Mouse (Mus musculus) kidney, postnatal 25 days (tissue): Measurements from ENCODE around the gene Rnf185.

Experiments
- DNase-seq, 2 experiments: peaks; one replicate each; pipeline ENCODE4 v3.0.0; 2021; ENCODE audit warnings: mixed read lengths in 2 of 2

Gene Rnf185

DNA sequence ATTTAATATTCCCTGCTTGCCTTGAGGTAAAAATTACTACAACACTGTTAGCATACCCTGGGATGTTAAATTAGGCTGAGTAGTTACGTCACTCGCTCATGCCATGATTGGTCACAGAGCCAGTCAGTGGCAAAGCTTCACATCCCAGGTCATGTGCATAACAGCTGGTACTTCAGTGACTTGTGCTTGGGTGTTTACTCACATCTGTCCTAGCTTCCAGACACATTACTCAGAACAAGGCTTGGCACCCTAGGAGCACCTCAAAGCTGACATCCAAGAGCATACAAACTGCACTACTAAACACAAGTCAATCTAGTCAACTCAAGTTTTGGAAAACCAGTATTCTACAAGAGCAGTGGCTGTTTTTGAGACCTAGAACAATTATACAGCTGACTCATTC lies 9.1 kb downstream of the Rnf185 start:
- no peak for DNase-seq

DNA sequence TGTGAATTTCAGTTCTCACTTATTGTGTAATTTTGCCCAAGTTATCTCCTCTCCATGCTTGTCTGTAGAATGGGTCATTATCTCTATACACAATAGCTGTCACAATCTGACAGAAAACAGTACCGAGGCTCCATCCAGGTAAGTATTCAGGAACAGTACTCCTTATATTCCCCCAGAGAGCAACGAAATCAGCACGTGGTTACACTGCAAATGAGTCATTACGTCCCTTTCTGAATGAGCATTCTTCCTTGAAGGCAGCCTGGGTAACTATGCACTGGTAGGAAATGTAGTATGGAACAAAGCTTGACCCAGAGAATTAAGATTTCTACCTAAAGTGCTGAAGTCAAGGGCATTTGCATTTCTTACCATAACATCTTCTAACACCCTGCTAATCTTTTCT lies 9.5 kb downstream of the Rnf185 start:
- no peak for DNase-seq

DNA sequence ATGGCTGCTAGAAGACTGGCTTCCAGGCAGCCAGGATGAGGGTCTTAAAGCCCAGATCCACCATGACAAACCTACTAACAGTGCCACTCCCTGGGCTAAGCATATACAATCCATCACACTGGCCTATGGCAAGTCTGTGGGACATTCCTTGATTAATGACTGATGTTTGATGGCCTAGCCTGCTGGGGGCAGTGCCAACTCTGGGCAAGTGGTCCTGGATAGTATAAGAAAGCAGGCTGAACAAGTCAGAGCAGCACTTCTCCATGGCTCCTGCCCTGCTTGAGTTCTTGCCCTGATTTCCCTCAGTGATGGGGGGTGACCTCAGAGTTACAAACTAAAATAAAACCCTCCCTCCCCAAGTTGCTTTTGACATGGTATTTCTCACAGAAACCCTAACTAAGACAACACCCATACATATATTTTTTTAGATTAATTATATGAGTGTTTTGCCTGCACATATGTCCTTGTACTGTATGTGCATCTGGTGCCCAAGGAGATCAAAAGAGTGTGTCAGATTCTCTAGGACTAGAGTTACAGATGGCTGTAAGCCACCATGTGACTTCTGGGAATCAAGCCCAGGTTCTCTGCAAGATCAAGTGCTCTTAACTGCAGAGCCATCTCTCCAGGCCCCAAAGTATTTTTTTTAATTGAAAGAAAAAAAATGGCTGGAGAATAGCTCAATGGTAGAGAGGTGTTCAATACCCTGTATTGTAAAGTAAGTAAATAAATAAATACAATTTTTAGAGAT lies 10.3 kb downstream of the Rnf185 start:
- peak; percentile 58 to 63 for DNase-seq

DNA sequence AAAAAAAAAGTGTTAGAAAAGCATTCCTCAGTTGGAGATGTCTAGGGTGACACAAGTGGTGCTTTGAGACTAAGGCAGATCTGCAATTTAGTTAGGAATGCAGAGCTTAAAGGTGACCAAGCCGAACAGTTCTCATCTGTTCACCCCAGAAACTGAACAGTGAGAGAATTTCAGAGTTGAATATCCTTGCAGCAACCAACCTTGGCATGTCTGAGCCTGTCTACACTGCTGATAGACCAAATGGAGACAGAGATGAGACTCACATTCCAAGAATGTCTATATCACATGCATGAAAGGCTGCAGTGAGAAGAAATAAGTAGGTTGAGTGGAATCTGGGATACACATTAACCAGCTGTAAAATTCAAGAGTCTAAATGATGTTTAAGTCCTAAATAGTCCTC lies 14.5 kb downstream of the Rnf185 start:
- no peak for DNase-seq

DNA sequence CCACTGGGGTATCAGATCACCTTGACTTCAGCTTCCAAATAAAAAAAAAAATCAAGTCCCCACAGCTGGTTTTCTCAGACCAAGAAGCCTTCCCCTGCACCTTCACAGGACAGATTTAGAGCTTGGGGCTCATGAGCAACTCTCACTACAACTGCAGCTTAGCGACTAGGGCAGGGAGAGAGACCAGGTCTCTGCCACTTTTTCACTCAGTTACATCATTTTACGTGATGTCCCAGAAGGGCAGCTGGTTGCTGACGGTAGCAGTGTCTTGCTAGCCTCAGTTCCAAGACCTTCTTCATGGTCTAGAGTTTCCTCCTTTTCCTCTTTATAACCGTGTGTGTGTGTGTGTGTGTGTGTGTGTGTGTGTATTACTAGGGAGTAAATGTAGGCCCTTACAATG lies 18.4 kb downstream of the Rnf185 start:
- no peak for DNase-seq

DNA sequence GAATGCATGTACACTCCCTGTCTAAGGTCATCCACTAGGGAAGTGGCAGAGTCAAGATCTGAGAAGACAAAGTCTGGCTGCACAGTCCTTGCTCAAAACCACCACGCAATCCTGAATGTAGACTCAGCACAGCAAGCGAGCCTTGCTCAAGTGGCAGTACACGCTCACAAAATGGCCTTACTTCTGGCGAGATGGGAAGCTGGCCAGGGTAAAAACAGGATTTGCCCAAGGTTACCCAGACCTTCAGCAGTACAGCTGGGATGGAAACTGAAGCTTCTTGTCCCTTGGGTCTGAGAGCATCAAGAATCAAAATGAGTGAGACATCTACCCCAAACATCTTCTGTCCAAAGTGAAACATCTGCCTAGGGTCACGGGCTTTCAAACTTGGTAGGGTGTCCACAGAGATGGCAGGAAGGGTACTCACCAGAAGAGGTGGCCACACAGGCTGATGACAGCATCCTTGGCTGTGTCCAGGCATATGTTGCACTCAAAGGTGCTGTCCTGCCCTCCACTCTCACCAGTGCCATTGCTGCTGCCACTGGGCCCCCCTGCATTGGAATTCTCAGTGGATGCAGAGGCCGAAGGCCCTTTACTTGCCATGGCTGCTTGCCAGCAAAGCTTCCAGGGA lies 20.1 kb downstream of the Rnf185 start:
- DNase-seq, result no peak

DNA sequence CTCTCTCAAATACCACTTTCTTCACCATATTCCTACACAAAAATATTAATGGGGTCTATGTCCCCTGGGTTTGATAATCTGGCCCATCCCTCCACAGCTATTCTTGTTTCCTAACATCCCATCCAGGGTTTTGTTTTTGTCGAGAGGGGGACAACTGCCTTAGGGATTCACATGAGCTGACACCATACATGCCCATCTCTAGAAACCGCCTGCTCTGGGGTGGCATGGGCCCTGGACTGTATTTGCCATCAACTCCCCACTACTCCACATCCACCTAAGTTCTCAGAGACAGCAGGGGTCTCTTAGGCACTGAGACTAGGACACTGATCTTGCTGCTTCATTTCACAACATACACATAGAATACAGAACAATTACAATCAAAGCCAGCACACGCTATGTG lies 20.6 kb downstream of the Rnf185 start:
- no peak for DNase-seq

DNA sequence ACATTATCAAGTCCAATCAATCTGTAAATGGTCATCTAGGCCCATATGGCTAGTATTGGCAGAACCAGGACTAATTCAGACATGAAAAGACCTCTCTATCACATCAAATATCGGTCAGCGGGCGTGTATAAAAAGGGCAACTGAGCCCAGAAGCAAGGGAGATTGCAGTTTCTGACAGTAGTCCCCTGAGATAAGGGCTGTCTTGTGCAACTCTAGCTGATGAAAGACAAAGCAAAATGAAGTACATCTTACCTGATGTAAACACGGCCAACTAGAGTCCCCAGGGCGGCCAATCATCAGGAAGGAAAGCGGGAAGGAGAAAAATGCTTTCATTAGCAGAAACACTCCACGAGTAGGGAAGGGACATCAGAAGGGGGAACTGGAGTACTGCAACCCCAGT lies 23.5 kb downstream of the Rnf185 start:
- no peak for DNase-seq

DNA sequence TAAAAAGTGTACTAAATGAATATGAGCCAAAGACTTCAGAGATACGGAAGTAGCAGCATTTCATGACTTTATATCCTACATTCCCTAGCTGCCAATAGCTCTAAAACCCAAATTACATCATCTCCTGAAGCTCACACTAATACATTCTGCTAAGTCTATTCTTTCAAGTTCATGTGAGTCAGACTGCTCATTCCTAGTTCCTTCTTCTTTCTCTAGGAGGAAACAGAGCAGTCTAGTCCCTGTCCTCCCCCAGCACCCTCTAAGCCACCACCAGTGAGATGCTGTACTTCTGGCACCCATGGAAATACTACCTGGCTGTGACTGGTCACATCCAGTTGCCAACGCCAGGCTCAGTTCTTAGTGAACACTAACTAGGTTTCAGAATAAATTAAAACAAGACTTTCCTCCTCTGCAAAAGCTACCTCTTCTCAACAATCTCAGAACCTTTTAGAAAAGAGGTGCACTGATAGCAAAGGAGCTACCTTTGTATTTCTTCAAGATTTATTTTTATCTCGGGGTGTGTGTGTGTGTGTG lies 24.4 kb downstream of the Rnf185 start:
- peak; percentile 46 to 73 for DNase-seq

DNA sequence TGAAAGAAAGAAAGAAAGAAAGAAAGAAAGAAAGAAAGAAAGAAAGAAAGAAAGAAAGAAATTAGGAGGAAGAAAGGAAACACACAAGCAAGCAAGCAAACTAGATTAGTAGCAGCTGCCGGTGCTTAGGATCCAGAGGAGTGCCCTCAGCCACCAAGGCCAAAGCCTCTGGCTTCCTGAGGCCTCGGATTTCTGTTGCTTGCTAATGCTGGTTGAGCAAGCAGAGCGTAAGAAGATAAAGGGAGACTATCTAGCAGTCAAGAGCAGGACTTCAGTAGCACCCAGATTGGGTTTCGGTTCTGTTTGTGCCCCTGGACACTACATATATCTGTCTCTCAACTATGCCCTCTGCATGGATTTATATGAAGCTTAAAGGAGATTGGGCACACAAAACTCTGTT lies 29.9 kb downstream of the Rnf185 start:
- DNase-seq, result no peak

DNA sequence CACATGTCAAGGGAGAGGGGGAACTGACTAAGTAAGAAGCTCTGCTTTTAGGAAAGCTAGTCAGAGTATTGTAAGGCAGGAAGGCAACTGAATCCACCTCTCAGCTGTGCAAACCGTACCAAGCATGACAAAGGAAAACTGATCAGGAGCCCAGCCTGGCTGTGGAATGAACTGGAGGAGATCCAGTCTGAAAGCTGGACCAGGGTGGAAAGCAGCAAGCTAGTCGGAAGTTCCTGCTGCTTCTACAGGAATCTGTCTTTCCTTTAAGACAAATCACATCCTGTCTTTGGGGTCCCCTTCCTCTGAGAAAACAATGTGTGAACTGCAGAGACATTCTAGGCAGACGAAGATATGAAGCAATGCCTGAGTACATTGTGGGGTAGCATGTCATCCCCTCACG lies 33.4 kb downstream of the Rnf185 start:
- peak; percentile 43 to 61 for DNase-seq

DNA sequence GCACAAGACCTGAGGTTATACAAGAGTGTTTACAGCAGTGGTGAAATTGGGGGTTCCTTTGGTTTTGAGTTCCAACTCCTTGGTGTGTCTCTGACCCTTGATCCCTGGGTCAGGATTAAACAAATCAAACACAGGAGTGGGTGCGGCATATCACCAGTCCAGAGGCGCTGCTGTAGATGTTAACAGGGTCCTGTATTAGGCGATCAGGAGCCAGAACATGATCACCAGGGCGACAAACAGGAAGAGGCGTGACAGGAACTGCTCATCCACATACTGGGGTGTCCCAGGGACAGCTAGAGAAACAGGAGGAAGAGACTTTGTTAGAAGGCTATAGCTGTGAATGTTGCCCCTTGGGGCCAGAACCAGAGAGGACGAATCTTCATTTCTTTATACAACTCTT lies 34.4 kb downstream of the Rnf185 start:
- peak; percentile 27 to 62 for DNase-seq

DNA sequence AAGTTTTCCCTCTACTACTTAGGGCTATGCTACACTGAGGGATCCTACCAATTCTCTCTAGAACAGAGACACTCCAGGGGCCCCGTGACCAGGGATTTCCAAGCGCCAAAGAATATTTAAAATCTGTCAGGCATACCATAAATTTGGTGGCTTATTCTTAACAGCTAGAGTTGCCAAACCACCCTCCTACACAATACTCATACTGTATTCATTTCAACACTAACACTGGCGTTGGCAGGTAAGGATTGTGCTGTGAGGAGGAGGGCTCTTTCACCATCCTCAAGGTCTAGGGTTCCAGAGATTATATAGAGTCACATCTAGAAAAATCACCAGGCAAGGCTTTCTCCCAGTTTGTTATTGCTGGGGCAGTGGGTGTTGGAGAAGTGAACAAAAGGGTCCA lies 35.8 kb downstream of the Rnf185 start:
- no peak for DNase-seq

DNA sequence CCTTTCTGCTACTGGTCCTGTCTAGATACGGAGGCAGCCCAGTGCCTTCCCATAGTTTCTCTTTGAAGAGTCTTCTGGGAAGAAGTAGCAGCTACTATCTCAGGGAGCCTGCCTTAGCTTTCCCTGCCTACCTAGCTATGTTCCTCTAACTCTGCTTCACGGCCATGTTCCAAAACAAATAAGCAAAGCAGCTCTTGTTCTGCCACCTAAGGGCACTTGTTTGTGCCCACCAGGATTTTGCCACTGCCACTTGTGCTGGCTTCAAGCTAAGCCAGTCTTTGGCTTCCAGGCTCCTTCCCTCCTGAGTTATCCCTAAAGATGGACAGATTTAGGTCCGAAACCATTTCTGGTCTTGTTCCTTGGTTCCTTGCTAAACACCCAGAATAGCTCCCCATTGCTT lies 40.1 kb downstream of the Rnf185 start:
- DNase-seq, result no peak

DNA sequence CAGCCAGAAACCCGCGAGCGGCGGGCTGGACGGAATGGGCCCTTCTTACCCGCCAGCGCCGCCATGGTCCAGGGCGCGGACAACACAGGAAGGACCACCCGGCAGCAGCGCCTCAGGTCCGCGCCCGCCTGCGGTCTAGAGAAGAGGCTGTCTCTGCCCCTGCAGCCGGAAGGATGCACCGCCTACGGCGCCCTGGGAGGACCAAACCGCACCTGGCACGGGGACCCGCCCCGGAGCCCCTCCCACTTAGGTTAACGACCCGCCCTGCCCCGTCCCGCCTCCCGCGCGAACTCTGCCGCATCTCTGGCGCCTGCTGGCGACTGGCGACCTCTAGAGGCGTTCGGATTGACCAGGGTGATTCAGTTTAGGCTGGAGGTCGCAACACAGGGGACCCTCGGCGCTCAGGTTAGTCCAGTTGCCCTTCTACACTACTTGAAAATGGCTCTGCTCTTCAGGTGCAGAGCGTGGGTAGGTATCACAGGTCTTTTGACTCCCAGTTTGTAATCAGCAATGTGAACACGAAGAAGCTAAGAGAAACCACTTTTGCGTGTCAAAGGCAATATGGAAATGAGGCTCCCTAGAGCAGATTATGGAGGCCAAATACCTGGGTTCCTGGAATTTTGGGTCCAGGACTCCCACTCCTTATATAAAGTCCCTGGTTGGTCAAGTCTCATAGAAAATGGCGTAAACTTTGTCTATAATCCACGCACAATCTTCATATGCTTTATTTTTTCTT lies 43.0 kb downstream of the Rnf185 start, which contains the start of gene Limk2:
Gene Limk2, minus strand, starts transcription at position 193 of the 736 bp plus-strand sequence.
- peak; percentile 96 to 97 for DNase-seq

DNA sequence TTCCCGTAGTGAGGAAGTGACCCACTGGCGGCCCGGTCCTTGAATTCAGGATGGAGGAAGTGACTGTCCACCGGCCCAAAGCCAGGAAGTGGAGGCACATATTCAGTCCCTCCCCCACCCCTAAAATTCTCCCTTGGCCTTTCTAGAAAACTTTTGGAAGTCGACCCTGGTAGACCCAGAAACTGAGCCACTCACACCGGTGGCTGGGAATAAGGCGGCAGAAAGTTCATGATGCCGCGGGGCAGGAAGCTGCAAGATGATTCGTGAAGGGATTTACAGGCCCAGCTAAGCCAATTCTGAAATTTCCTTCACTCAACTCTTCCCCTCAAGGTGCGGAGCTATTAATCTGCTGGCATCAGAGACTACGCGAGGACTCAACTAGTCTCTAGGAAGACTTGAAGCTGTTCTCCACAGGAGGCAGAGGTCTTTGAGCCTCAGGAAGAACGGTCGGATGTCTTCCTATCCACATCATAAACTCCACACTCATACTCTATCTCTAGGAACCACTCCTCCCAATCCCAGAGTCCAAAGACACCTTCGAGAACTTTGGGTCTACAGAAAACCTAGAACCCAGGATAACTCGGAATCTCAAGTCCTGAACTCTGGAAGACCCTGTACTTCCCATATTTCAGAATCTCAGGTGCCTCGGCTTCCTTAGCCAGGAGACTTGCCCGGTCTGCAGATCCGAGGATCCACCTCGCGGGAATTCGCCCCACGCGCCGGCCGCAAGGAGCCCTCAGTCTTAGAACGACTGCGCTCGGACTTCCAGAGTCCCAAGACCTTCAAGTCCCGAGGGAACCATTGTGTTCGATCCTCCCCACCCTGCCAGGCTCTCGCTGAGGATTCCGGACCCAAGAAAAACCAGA lies 43.8 kb downstream of the Rnf185 start:
- DNase-seq, result peak; percentile 59 to 63

DNA sequence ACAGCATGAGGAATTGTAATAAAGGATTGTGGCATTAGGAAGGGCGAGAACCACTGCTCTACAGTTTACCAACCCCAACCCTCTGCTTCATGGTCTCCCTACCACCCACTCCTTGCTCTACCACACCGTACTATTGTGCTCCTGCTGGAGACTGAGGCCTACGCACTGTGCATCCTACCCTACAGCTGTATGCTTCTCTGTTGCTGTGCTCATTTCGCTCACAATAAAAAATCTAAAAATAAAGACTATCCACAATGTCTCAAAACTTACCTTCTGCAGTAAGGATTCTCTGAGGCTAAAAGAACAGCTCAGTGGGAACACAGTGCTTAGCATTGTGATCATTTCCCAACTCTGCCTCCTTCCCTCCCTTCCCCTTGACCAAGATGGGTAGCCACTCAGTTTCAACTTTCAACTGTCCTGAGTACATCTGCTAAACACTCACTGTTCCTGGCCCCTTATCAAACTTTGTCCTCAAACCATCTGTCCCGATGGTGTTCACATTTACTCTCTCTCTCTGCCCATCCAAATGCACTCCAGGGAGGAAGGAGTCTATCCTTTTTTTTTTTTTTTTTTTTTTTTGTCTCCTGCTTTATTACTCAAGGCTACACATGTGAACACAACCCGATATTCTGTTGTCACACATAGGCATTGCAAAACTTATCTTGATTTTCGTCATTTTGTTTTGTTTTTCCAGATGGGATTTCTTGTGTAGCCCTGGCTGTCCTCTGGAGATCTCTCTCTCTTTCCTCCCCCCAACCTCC lies 47.7 kb downstream of the Rnf185 start:
- no peak for DNase-seq

DNA sequence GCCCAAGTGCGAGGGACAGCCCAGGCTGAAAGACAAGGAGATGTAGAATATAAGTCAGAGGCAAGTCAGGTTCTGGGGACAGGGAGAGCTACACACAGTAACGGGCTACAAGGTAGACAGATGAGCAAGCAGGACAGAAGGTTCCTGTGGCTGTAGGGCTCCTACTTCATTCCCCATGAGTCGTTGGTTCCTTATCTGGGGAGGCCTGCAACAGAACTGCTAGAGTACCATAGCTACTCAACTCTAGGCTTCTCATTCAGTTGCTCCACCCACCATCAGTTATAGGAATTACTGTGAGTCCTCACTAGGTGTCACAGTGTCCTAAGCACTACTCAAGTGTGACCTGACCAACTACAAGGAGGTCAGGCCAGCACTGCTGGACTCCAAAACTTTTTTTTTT lies 49.1 kb downstream of the Rnf185 start:
- DNase-seq, result peak in 1 of 2 experiments; percentile 8

DNA sequence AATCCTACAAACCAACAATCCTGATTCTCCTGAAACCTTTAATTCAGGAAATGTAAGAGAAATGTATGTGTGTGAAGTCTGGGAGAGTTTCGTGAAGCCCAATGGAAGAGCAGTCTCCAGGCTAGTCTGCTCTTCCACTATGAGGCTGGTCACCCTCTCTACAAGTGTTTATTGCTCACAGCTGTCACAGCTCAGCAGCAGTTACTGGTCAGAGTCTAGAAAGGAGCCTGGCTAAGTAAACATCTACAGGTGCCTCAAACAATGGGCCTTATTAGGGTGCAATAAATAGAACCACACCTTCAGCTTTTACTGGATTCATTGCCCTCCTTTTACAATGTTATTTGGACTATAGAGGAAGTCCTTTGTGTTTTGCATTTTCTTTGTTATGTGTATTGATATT lies 53.8 kb downstream of the Rnf185 start:
- DNase-seq, result no peak

DNA sequence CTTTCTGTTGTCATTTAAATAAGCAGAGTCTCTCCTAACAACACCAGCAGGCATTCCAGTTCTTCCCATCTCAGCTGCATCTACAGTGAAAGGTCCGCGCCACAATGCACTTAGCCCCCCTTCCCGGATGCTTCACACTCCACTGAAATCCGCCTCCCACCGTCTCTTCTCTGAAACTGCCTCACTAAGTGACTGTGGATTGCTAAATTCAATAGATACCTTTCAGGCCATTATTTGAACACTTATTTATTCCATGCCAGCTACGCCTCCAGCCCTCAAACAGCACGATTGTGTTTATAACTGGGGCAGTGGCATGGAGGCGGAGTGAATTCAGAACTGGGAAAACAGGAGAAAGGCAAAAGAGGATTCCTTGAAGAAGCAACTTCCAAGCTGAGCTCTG lies 55.6 kb downstream of the Rnf185 start:
- DNase-seq, result no peak

DNA sequence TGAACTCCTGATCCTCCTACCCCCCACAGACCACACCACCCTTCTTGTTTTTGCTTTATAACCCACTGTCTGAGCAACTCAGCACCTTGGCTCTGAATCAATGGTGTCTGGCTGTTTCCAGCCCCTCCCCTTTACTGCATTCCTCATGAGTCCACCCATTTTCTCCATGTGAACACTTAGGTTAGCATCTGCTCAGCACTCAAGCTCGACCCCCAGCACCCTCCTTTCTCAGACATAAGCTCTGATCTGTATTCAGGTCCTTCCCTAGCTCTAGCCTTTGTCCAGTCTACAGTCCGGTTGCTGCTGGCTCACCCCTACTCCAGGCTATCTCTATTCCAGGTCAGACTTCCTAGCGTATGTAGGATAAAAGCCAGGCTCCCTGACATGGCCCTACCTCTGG lies 56.1 kb downstream of the Rnf185 start:
- DNase-seq, result no peak

DNA sequence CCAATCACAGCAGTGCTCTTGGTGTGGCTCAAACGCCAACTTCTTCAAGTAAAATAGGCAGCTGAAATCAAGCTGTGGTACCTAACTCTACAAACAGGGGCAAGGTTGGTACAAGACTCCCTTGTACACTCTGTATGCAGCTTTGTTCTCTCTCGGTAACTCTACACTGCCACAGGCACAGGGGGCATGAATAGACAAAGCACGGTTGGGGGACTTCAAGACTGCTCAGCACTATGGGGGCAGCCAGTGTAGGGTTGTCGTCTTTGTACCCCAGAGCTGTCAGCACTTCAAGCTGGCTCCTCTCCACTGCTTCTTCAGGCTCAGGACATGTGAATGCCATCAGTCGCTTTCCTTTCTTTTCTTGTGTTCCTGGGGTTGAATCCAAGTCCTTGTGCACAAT lies 57.6 kb downstream of the Rnf185 start:
- no peak for DNase-seq
